Mouse (Mus musculus) T-helper 2 cell (primary cell): ENCODE data around the gene Defb48.

ENCODE experiments used
- in situ Hi-C: fragments of 300-600 bp; cut with MboI, MseI; formaldehyde crosslinking; loops from one replicate; pipeline ENCODE4 v1.15.1; 2025; ENCODE audit warnings: high pct_unique_total_duplicates

Gene Defb48

DNA sequence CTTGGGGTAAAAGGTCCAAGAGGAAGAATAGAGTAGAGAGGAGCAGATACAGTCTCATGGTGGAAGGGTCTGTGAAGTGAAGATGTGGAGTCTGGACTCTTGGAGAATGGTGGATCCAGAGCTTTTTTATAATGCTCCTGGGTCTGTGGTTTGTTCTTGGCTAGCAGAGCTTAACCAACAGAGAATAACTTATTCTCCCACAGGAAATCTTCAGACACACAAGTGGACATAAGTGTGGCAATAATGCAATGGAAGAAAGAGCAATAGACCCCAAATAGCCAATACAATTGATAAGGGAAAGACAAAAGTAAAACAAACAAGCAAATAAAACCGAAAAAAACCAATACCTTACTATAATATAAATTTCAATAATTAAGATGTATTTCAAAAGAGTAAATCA lies at the start of gene Defb48:
Gene Defb48, minus strand, starts transcription at position 101 of the 400 bp plus-strand sequence.
- in situ Hi-C loops: no loop called here

DNA sequence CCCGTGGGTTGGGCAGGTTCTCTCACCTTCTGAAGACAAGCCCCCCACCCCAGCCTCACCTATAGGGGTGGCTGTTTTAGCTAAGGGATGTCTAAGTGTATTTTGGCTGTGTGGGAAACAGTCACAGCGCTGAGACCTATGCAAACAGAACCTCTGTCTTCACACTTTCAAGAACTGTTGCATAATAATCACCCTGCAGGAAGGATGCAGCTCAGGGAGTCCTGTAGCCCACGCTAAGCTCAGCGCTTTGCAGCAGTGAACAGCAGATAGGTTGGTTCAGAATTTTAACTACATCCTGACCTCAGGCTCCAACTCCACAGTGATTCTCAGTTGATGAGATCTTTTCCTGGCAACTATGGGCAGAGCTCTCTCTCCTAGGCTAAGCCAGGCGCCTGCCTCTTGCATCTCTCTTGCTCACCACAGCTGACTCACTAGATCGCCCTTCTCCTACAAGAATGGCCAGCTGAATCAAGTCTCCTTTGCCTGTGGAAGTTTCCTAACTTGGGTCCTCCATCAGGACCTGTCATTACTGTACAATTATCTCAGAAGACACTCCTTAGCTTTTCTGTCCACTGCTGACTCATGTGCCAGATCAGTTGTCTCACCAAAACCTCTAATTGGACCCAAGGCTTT lies 36.3 kb upstream of the Defb48 start:
- in situ Hi-C loops: no loop called here

DNA sequence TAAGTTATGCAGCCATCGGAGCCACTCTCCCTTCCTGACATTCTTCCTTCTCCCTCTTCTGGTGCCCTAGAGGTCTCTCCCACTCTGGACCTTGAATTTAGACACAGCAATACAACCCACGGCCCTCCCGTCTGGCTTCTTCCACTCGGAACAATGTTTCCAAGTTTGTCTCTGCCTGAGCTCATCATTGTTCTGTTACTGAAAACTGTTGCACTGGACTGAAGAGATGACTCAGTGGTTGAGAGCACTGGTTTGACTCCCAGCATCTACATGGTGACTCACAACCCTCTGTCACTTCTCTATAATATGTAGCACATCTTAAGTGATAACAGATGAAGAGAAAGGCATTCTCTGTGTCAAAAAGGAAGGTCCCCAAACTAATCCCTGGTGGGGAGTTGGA lies 30.4 kb upstream of the Defb48 start:
- in situ Hi-C loops: no loop called here

DNA sequence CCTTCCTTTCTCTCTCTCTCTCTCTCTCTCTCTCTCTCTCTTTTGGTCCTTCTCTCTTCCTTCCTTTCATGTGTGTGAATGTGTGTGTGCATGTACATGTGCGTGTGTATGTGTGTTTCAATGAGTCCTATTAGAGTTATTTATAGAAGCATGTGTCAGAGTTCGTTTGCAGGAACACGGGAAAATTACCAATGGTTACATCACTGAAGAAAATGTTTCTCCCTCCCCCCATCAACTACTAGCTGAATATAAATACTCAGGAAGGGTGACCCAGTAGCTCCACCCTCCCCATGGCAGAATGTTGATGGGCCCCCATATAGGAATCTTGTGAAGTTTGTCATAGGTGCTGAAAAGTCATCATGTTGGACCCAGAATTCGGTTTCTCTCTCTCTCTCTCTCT lies 28.8 kb upstream of the Defb48 start:
- in situ Hi-C loops: no loop called here

DNA sequence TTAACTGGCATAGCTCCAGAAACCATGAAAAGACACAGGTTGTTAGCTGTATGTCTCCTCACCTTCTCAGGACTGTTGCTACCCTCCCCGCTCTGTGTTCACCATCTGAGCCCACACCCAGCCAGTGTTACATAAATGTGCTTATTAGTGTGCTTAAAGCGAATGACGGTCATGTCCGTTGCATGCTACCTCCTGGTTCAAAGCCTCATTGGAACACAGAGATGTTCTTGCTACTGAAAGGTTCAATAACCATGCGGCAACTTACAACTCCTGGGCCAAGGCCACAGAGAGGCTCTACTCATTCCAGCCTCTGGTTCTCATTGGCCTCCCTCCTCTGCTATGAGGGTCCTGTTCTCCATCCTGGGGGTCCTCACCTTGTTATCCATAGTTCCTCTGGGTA lies 27.2 kb upstream of the Defb48 start, which contains the start of gene Defb43:
Gene Defb43, plus strand, starts transcription at position 301 of the 400 bp plus-strand sequence.
- in situ Hi-C loops: no loop called here

GRCm38 (mm10) chr14:63002588-63002987 lies 18.3 kb upstream of the Defb48 start:
- in situ Hi-C loops: no loop called here

DNA sequence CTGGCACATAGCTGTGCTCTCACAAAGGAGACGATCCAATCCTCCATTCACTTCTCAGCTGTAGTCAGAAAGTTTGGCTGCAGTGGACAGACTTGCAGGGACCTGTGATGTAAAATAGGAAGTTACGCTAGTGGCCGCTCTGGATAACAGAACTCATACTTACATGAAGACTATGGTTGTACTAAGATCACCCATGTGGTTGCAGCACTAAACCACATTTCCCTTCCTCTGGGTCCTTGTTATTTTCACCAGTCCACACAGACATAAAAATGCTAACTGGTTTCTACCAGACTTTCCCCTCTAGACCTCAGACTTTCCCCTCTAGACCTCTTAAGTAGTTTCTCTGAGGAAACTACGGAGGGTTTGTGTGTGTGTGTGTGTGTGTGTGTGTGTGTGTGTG lies 14.7 kb upstream of the Defb48 start:
- in situ Hi-C loops: no loop called here

- in situ Hi-C loops: no loop called here
Observed at GRCm38 (mm10) chr14:62997777-62998176, 13.5 kb upstream of the Defb48 start, which contains the start of gene Defb47. TSS of gene Defb47 (plus strand) at chr14:62998077.

GRCm38 (mm10) chr14:62991849-62992510 lies 7.7 kb upstream of the Defb48 start:
- in situ Hi-C loops: no loop called here

- in situ Hi-C loops: no loop called here
Observed at GRCm38 (mm10) chr14:62991271-62991670, 7.0 kb upstream of the Defb48 start.

- in situ Hi-C loops: no loop called here
Observed at GRCm38 (mm10) chr14:62979815-62980214, 4.5 kb downstream of the Defb48 start.

DNA sequence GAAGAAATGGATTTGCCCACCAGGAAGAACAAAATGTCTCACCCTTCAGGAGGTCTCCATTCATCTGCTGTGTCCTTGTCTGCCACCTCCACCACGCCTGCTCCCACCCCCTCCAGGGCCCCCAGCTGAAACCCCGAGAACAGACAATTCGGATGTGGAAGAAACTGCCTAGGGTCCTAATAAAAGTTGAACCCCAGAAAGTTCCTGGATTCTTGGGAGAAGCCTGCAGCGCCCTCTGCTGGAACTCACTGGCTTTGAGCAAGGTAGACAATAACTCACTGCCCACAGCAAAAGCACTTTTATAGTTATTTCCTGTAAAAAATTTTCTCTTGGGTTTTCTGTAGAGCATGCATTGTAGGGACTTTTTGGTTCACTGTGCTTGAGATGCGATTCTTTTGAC lies 9.3 kb downstream of the Defb48 start:
- in situ Hi-C loops: no loop called here

- in situ Hi-C loops: no loop called here
Observed at GRCm38 (mm10) chr14:62965811-62966520, 18.3 kb downstream of the Defb48 start.

DNA sequence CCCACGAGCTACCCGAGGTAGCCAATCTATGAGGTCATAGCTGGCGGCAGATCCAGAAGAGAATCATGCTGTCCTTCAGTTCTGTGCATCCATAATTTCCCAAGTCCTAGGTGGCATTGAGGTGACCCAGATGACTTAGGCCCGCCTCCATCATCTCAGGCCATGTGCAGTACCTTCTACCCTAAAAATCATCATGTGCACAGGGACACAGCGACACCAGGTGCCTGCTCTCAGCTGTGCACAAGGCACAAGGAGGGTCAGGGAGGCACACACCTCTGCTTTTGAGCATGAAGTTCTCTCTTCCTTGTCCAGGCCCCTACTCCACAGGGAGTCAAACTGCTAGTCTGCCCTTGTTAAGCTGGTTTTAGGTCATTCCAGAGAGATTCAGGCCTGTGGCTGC lies 19.0 kb downstream of the Defb48 start:
- in situ Hi-C loops: no loop called here

- in situ Hi-C loops: no loop called here
Observed at GRCm38 (mm10) chr14:62963632-62964031, 20.7 kb downstream of the Defb48 start.

- in situ Hi-C loops: no loop called here
Observed at GRCm38 (mm10) chr14:62956091-62956490, 28.2 kb downstream of the Defb48 start.

- in situ Hi-C loops: loop anchor here (10.0 kb wide), 1 partner anchor 1592 kb away; no protein-coding TSS in a partner anchor
Observed at GRCm38 (mm10) chr14:62946794-62947193, 37.5 kb downstream of the Defb48 start.

DNA sequence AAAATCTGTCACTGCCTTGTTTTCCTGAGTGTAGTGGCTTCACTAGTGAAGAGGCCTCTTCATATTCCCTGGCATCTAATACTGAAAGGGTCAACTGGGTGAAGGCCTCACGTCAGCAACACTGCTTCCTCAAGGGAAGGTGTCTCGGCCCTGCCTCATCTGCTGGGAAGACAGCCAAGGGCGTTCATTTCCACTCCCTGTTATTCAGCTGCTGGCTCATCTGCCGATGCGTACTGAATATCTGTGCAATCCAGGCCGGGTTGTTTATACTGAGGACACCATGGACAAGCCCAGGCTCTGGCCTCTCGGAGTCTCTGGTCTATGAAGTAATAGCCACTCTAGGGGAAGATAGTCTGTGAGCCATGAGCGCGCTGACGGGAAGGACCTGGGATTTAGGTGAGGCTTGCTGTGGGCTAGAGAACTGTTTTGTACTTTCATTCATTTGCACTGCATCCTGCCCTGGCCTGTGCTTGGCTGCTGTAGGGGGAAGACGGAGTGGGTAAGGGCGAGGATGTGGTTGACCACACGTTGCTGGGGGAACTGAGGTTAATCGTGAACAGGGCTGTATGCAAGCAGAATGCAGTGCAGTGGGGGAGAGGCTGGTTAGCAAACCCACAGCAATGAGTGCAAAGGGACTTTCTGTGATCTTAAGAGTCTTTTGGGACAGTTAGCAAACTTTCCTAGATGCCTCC lies 43.8 kb downstream of the Defb48 start:
- in situ Hi-C loops: loop anchor here (10.0 kb wide), 1 partner anchor 1586 kb away; no protein-coding TSS in a partner anchor

- in situ Hi-C loops: loop anchor here (10.0 kb wide), 1 partner anchor 535 kb away; no protein-coding TSS in a partner anchor
Observed at GRCm38 (mm10) chr14:62939435-62939834, 44.9 kb downstream of the Defb48 start.

- in situ Hi-C loops: loop anchor here (10.0 kb wide), 1 partner anchor 533 kb away; no protein-coding TSS in a partner anchor
Observed at GRCm38 (mm10) chr14:62937675-62938074, 46.6 kb downstream of the Defb48 start.

DNA sequence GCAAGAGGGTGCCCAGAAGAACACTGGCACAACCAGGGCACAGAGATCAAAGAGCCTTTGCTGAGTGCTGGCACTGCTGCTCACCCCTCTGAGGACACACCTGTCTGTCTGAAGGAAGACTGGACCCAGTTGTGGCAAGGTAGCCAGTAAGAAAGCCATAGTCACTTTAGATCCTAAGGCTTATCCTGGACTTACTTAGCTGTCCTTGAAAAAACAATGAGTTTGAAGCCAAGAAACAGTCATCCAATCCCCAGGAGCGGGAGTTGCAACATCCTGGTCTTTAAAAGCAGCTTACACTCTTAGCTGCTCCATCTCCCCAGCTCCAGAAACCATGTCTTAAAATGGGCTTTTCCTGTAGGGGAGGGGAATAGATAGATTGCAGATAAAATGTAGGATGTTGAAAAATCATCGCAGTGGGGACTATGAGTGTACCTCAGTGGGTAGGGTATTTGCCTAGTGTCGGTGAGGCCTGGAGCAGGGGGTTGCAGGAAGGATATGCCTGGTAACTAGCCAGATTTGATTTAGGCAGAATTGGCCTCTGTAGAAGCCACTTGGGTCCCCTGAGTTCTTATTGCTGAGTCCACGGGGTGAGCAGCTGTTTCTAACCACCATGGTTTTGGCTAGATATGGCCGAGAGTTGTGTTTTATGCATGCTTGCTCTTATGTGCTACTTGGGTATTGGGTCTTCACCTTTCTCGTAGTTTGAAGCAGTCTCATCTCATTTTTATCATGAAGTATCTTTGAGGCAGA lies 47.5 kb downstream of the Defb48 start:
- in situ Hi-C loops: loop anchor here (10.0 kb wide), 1 partner anchor 532 kb away; no protein-coding TSS in a partner anchor
